Mouse (Mus musculus) retina, adult 2 months (tissue): ENCODE measurements around the gene Sdhaf2.

Experiments
- DNase-seq: peaks from one replicate; pipeline ENCODE4 v3.0.0-alpha.2; 2012; ENCODE audit warnings: low read depth, low spot score

The Sdhaf2 gene

DNA sequence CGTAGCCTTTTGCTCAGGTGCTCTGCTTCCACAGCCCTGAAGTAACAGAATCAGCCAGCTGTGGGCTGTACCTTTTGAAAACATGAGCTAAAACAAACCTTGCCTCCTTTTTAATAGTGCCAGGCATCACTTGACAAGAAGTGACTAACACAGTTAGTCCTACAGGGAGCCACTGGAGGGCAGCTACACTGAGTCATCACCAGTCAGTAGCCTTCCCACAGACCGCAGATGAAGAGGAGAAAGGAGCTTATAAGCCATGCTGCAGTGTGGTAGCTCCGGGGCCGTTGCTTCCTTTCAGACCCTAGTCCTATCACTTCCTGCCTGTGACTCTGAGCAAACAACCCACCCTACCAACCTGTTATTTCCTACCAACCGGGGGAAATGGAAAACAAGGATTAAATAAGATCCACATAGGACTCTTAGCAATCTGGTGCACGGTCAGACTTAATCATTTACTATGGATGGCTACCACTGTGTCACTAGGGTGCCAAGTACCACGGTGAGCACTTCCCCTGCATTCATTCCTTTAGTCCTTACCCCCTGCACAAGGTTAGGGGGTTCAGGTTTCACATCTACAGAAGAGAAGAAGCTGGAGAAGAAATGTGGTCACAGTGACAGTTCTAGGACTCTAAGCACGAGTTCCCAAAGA is 28.3 kb downstream of the Sdhaf2 start:
- no peak for DNase-seq

DNA sequence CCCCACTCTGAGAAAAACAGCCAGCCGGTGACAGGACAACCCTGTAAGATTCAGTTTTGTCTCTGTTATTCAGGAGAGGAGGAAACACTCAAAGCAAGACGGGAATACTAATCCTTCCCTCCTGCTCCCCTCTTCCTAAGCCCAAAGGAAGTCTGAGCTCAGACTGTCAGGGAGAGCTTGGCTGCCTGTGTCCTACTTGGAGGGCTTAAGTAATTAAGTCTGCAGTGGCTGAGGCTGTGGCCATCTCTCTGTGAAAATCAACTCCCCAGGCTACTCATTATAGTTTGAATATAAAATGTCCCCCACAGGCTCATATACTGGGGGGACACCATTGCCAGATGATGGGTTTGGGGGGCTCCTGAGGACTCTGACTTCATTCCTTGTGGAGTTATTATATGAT is 29.0 kb downstream of the Sdhaf2 start:
- peak; percentile 40 for DNase-seq

DNA sequence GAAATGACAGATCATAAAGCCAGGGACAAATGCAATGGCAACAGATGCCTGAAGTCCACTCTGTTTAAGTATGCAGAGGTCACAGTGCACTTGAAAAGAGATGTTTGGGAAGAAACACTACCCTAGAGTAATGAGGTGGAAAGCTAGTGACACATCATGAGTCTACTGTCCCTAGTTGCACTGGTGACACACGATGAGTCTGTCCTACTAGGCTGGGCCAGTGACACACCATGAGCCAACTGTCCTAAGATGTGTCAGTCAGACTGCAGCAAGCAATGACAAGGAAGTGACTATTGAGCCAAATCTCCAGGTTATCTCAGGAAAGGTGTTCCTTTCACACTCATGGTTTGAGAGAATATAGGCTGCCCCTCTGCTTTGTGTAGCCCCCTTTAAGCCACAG is 30.3 kb downstream of the Sdhaf2 start:
- DNase-seq, result no peak

DNA sequence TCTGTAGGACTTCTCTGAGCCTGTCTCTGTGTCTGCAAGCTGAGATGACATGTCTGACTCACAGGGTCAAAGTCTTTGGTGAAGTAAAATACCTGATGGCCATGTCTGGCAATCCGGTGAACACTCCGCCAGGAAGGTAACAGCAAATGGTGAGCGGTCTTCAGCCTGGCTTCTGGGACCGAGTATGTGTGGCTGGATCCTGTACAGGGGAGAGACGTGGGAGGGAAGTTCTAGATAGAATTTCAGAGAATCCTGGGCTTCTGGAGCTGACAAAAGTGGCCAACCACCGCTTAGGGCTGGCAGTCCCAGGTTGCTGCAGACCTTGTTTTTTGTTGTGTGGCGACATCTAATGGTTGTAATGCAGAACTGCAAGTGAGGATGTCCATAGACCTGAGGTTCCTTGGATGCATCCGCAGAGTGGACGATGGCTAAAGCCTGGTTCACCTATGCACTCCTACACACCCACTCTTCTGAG is 39.6 kb downstream of the Sdhaf2 start:
- peak; percentile 57 for DNase-seq

DNA sequence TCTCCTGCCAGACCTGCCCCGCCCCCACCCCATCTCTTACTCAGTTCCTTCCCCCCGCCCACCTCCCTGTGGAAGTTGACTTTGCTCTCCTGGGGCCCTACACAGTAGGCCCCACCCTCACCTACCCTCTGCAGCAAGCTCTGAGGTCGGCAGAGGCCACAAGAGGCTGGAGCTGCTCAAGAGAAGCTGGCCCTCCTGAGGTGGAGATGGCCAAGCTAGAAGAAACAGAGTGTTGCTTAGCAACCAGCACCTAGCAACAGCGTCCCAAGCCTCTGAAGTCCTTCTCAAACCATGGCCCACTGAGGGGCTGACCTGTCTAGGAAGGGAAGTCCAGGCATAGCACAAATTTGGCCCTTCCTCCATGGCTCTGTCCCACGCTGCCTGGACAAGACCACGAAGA is 43.2 kb downstream of the Sdhaf2 start, which contains the start of gene Ppp1r32:
Gene Ppp1r32 (minus strand): TSS at position 226 of the 400 bp plus-strand sequence.
- no peak for DNase-seq

DNA sequence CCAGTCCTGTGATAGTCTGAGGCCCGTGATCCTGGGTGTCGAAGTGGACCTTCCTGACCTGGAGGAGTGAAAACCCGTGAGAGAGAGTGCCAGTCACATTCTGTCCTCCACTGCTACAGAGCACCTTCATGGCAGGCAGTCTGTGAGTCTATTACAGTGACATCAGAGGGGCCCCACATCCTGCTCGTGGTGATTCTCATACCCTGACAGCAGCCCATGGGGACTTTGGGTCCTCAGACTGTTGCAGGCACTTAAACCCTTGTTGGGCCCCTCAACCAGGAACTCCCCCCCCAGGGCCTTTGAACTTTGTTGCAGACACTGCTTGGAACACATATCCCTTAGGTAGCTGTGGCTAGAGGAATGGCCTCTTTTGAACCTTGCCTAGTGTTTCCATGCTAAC is 46.4 kb downstream of the Sdhaf2 start:
- no peak for DNase-seq

DNA sequence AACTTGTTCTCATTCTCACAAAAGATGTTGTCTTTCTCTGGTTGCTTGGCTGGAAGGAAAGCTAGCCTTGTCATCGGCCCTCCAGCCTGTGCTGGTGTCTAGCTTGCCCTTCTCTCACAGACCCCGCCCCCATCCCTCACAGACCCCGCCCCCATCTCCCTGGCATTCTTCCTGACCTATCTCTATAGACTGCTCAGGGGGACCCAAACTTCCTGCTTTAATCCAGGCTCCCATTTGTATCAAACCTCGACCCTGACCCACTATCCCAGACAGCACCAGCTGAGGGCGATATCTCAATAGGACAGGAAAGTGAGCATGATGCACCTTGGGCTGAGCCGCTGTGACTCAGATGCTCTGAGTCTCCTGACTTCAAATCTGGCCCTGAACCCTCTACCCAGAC is 52.2 kb downstream of the Sdhaf2 start:
- DNase-seq, result no peak

DNA sequence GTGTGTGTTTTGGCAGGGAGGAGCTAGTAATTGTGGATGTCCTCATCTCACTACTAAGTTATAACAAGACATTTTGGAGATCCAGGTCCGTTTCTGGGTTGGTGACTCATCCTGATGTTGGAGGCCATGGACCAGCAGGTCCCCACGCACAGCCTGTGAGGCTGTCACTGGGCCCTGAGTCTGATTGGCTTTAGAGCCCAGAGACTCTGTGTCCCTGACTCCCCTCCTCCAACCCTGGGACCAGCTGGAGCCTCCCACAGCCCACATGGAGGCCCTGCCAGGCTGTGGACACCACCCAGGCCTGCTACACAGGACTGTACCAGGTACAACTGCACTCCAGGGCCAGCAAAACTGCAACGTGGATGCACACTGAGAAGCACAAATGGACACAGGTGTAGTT is 53.0 kb downstream of the Sdhaf2 start:
- no peak for DNase-seq

DNA sequence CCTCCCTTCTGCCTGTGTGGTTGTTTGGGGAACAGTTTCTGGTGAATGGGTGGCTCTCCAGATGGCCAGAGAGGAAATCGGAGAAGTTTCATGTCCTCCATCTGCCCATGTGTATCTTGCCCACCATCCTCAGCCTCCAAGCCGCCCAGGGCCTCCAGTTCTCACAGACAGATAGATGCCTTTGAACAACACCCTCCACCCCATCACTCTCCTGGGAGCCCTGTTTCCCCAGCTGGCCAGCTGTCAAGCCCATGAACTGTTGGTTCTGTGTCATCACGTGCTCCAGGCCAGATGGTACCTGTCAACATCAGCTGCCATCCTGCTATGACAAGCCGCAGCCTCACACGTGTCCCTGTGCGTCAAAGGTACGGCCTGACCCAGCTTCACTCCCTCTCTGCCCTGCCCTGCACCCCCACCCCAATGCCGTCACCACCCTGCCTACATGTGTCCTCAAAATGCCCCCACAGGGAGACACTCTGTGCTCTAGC is 56.7 kb downstream of the Sdhaf2 start:
- DNase-seq, result no peak

DNA sequence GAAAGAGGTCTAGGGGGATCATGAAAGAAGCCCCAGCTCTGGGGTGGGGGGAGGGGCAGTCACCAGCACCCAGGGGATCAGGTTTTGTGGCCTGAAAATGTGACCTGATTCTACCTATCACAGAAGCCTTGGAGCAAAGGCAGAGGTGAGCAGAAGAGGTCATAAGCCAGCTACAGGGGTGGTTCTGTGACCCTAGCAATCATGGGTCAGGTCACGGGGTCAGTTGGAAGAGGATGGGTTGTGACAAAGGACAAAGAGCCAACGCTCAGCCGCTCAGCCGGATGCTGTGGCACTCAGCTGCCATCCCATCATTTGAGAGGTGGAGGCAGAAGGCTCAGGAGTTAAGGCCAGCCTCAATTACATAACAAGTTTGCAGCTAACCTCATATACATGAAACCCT is 61.5 kb downstream of the Sdhaf2 start:
- no peak for DNase-seq

DNA sequence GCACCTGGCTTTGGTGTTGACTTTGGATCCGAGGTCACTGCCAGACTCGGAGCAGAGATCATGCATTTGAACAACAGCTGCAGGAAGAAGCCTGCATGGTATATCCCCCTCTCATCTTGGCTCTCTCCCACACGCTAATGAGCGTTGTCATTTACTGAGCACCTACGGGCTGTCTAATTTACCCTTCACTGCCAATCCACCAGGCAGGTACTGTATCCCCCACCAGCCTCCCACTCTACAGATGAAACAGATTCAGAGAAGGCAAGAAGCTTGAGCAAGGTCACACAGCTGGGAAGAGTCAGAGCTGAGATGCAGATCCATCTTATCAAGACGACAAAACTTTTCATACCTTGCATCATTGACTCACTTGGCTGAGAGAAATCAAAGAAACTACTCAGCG is 64.4 kb downstream of the Sdhaf2 start:
- no peak for DNase-seq

DNA sequence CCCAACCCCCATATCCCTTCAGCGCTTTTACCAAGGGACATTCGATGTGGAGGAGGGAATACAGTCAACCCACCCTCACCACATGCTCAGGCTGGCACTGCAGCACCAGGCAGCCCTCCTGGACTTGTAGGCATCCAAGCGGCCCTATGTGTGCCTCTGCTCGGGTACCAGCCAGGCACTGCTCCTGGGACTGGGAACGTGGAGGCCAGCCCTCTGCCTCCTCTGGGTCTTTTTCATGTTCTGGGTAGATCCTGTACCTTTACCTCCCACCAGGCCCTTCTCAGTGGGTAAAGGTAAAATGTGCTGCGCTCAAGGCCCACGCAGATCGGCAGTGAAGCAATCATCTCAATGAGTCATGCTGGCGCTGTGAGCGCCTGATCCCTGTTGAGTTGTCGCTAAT is 66.0 kb downstream of the Sdhaf2 start:
- no peak for DNase-seq

DNA sequence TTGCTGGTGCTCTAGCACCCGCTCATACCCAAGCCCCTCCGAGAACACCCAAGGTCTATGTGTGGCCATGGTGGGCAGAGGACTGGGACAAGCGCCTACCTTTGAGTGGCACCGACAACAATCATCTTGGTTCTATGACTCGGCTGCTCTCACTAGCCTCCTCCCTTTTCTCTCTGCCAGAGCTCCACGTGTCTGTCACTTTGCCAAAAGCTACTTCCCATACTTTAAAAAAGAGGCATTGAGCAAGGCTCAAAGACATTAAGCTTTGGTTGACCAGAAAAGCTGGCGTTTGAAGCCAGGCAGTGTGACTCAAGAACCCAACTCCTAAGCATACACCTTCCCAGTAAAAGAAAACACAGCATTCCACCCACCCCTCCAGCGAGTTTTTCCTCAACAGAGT is 67.8 kb downstream of the Sdhaf2 start:
- no peak for DNase-seq

DNA sequence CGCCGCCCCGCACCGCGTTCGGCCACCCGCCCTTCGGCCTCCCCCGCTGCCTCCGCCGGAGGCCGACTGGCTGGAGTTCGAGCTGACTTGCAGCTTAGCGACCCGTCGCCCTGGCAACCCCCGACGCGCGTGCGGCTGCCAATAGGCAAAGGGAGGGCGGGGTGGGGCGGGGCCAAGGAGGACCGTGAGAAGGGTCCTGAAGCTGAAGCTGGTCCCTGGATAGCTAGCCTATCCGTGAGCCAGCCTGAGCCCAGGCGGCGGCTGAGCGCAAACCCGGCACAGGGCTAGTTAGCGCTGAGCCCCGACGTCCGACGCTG is 68.5 kb downstream of the Sdhaf2 start:
- no peak for DNase-seq

DNA sequence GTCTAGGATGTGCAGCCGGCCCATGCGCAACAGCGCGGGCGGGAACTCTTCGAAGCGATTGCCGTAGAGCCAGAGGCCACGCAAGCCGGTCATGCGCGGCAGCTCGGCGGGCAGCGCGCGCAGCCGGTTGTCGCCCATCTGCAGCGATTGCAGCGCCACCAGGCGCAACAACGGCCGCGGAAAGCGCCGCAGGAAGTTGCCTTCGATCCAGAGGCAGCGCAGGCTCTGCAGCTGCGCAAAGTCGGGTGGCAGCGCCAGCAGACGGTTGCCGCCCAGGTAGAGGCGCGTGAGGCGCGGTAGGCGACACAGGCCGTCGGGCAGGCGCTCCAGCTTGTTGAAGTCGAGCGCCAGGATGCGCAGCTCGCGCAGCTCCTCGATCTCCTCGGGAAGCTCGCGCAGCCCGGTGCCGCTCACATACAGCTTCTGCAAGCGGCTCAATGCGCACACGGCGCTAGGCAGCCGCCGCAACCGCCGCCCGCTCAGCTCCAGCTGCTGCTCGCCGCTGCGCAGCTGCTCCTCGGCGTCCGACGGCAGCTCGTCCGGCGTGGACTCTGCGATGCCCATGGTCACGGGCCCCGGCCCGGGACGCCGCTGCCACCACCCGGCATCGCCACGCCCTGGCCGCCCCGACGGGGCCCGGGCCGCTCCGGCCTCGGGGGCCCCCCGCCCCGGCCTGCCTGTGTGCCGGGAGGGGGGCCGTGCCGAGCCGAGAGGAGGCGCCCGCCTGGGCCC is 69.0 kb downstream of the Sdhaf2 start, which contains the start of gene Lrrc10b:
Gene Lrrc10b (minus strand): TSS at position 722 of the 732 bp plus-strand sequence.
- no peak for DNase-seq

DNA sequence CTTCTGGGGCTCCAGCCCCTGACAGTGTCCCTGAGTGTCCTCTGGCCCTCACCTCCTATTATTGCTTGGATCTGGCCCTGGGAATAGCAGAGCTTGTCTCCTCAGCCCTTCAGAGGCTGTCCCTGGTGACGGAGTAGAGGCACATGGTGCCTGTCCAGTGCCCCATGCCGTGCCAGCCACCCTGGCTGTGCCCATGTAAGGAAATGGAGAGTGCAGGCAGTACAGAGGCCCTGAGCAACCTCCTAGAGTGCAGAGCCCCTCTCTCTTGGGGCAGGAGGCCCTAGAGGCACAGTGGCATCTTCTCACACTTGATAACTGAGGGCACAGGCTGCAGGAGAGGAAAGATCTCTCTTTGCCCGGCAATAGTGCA is 70.5 kb downstream of the Sdhaf2 start:
- DNase-seq, result no peak

DNA sequence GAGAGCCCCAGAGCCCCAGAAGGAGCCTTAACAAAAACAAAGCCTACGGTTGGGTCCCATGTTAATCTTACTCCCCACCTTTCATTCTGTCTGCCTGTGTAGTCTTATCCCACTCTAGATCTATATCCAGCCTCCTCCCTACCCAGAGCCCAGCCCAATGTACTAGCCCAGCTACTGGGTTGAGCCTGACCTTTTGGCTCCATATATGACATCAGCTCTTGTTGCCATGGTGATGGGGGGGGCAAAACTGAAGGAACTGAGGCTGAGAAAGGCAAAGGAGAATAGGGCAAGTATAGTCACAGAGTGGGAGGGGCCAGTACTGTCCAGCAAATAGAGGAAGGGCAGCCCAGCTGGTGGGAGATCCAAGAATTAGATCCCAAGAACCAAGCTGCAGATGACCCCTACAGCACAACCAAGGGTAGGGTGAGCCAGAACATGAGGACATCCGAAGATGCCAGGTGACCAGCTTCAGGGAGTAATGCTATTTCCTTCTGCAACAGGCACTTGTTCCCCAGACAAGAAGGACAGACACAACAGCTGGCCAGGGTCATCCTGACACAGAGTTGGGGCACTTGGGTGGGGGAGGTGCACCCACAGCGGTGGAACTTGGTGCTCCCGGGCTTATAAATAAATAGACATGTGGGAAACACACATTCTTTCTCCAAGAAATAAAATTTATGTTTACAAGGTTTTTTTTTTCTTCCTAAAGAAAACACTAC is 71.1 kb downstream of the Sdhaf2 start:
- no peak for DNase-seq
